Mouse (Mus musculus) liver, embryonic 14.5 days (tissue): ENCODE results near the gene Rora. TPM values are rescaled to one million over a fixed set of nuclear protein-coding genes. Genes with fewer than 3 reads are reported as not detected.

ENCODE experiments used
- ATAC-seq: fragments of 200-750 bp; cut with Nextera tagmentation; 2 replicates; pipeline ENCODE4 v1.8.0; 2017; ENCODE audit warnings: moderate number of reproducible peaks, mild to moderate bottlenecking, moderate library complexity; ENCODE audit not compliant: insufficient read depth
- DNase-seq, 3 experiments: peaks; one replicate each; pipeline ENCODE4 v3.0.0-alpha.2; 2012 to 2013; ENCODE audit warnings: low read depth in 3 of 3, low spot score in 3 of 3
- H3K27ac ChIP-seq: fragments of 300-500 bp; sonication (generic); 2 replicates; pipeline ENCODE4 v1.5.1; 2014; ENCODE audit warnings: moderate library complexity, mild to moderate bottlenecking, control low read depth, inconsistent platforms
- H3K27me3 ChIP-seq: fragments of 300-500 bp; sonication (generic); 2 replicates; pipeline ENCODE4 v1.6.1; 2014; ENCODE audit warnings: mild to moderate bottlenecking, low read length, moderate library complexity; ENCODE audit not compliant: control insufficient read depth, insufficient read depth
- H3K36me3 ChIP-seq: fragments of 300-500 bp; sonication (generic); replicated peaks from 2 replicates; pipeline ENCODE4 v1.6.1; 2014; ENCODE audit warnings: low read depth; ENCODE audit not compliant: control insufficient read depth, insufficient read depth
- H3K4me1 ChIP-seq, 2 experiments: fragments of 200-500 bp in 1 of 2; fragments of 300-500 bp in 1 of 2; sonication (generic) in 1 of 2; replicated peaks; 2 replicates each; pipeline ENCODE4 v1.6.1; 2012 to 2014; ENCODE audit warnings: antibody characterized with exemption in 1 of 2, inconsistent platforms in 1 of 2, low read length in 1 of 2; ENCODE audit not compliant: control insufficient read depth in 2 of 2, insufficient read depth in 2 of 2
- H3K4me2 ChIP-seq: fragments of 300-500 bp; sonication (generic); 2 replicates; pipeline ENCODE4 v1.6.1; 2014; ENCODE audit warnings: low read depth, mild to moderate bottlenecking, control low read depth, moderate library complexity
- H3K4me3 ChIP-seq, 2 experiments: fragments of 200-500 bp in 1 of 2; fragments of 300-500 bp in 1 of 2; sonication (generic) in 1 of 2; 2 replicates each; pipeline ENCODE4 v1.5.1; 2012 to 2014; ENCODE audit warnings: low read depth in 2 of 2, low read length in 2 of 2, mild to moderate bottlenecking in 2 of 2, control low read depth in 1 of 2, inconsistent platforms in 1 of 2, moderate library complexity in 1 of 2; ENCODE audit not compliant: insufficient read depth in 1 of 2
- H3K9ac ChIP-seq: fragments of 300-500 bp; sonication (generic); replicated peaks from 2 replicates; pipeline ENCODE4 v1.6.1; 2014; ENCODE audit warnings: mild to moderate bottlenecking, control low read depth, moderate library complexity
- H3K9me3 ChIP-seq: fragments of 300-500 bp; sonication (generic); 2 replicates; pipeline ENCODE4 v1.6.1; 2016; ENCODE audit warnings: low read length, mixed read lengths; ENCODE audit not compliant: control insufficient read depth
- CTCF ChIP-seq: IDR thresholded peaks from 2 replicates; pipeline ENCODE4 v1.5.1; 2016; ENCODE audit warnings: antibody characterized with exemption, low read depth, control low read depth
- EP300 ChIP-seq: IDR thresholded peaks from 2 replicates; pipeline ENCODE4 v1.6.1; 2016; ENCODE audit warnings: antibody characterized with exemption, low read depth
- WGBS: fragments of 180-500 bp; shearing (Covaris S2); extraction: QIAGEN DNeasy Blood & Tissue Kit; methylation state at CpG from one replicate; pipeline ENCODE4 v1.1.7; 2014; ENCODE audit not compliant: insufficient replicate concordance; 5-methylcytosine and 5-hydroxymethylcytosine counted together
- polyA plus RNA-seq, 2 experiments: library from polyadenylated mRNA; depleted of rRNA in 1 of 2; stranded (reverse) in 1 of 2; unstranded in 1 of 2; fragments of >200 nt; fragmentation: Nextera tagmentation in 1 of 2; extraction: Ambion mirVana in 1 of 2; gene quantifications; 2 replicates each; pipeline versions ENCODE4 v1.2.1 to v1.2.3; 2012 to 2014

The Rora gene
- polyA plus RNA-seq, 2 experiments: 0.85 to 2.9 TPM

- WGBS: 34% methylated on average over 7 of the region's 7 CpGs
- no peak for TF ChIP-seq EP300
- TF ChIP-seq CTCF: no peak
Observed at GRCm38 (mm10) chr9:68761672-68762071, 108.1 kb downstream of the Rora start.

DNA sequence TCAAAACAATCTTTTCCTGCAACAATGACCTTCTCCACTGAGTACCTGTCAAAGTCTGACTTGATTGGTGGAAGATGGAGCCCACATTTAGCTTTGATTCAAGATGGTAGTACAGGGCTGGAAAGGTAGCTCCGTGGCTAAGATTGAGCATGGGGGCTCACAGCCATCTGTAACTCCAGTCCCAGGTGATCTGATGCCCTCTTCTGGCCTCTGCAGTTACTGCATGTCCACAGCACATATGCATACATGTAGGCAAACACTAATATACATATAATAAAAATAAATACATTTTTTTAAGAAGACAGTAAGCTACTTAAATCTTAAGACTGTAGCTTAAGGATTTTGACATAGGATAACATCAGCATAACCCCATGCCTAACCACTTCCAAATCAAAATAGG is 112.0 kb downstream of the Rora start:
- Histone ChIP-seq H3K9me3 (no peaks in the 10 kb centered on the region), H3K9ac (no peak overlapping the region), H3K4me1 (no peaks in the 10 kb centered on the region), H3K27me3 (no peaks in the 10 kb centered on the region), H3K27ac (no peak overlapping the region), H3K4me3 (no peak overlapping the region), H3K4me2 (no peak overlapping the region), H3K36me3 (no peaks in the 10 kb centered on the region)
- 41% methylated on average over 1 of the region's 1 CpGs for WGBS
- ATAC-seq: no peak
- no peak for DNase-seq
- TF ChIP-seq EP300 (no peak), CTCF (peak; percentile 16; the same call in 1 of the 2 replicates)

More at GRCm38 (mm10) chr9:68761672-68762071, 108.1 kb downstream of the Rora start:
- Histone ChIP-seq H3K27ac (no peak overlapping the region), H3K9me3 (no peaks in the 10 kb centered on the region), H3K4me2 (no peak overlapping the region), H3K4me1 (no peaks in the 10 kb centered on the region), H3K4me3 (no peak overlapping the region), H3K9ac (no peak overlapping the region), H3K36me3 (no peaks in the 10 kb centered on the region), H3K27me3 (no peaks in the 10 kb centered on the region)
- ATAC-seq (no peak), DNase-seq (no peak)

DNA sequence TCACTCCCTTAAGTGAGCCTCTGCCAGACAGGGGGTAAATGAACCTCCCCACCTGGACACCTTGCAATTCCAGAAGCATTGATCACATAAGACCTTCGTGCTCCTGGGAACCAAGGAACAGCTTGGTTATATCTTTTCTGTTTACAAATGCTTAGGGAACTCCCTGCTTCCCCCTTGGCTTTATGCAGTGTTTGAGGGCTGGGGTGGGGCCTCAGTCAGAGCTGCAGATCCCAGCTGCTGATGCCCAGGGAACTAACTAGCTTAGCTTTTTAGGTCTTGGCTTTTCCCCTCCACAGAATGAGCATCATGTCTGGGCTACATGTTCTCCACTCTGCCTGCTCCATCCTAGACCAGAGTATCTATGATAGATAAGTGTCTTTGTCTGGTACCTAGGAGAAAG is 116.1 kb downstream of the Rora start:
- WGBS: 18% methylated on average over 1 of the region's 1 CpGs
- H3K4me3 ChIP-seq: no peak overlapping the region

DNA sequence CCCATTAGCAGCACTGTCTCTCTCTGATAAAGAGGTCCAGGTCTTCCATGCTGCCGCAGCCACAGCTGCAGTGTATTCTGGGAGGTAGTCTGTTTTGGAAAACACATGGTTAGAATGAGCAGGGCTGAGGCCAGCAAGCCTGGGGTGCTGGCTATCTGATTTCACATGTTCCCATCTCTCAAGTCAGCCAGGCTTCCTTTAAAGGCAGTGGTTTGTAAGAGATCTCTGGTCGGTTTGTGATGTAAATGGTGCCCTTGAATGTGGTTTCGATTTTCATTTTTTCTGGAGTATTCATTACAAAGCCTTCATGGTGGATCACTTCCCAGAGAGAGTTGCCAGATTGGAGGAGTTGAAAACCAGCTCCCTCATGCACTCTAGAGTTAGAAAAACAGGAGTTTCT is 117.8 kb downstream of the Rora start:
- no peaks in the 10 kb centered on the region for H3K36me3 ChIP-seq
- WGBS: 61% methylated on average over 3 of the region's 3 CpGs
- TF ChIP-seq CTCF (no peak), EP300 (no peak)

More for the DNA sequence above, 116.1 kb downstream of the Rora start:
- no peak overlapping the region for H3K27ac ChIP-seq
- H3K4me2 ChIP-seq: no peak overlapping the region
- H3K27me3 ChIP-seq: no peaks in the 10 kb centered on the region
- no peaks in the 10 kb centered on the region for H3K4me1 ChIP-seq
- TF ChIP-seq EP300: no peak
- ATAC-seq: no peak
- no peaks in the 10 kb centered on the region for H3K36me3 ChIP-seq
- H3K9ac ChIP-seq: no peak overlapping the region
- H3K9me3 ChIP-seq: no peaks in the 10 kb centered on the region
- DNase-seq: no peak

GRCm38 (mm10) chr9:68773770-68774169 is 120.2 kb downstream of the Rora start:
- TF ChIP-seq CTCF: peak; percentile 12; the same call in 1 of the 2 replicates
- TF ChIP-seq EP300: no peak
- Histone ChIP-seq H3K9ac (no peak overlapping the region), H3K9me3 (no peaks in the 10 kb centered on the region), H3K4me3 (no peak overlapping the region), H3K27me3 (no peaks in the 10 kb centered on the region), H3K27ac (no peak overlapping the region), H3K36me3 (no peaks in the 10 kb centered on the region), H3K4me1 (no peaks in the 10 kb centered on the region), H3K4me2 (no peak overlapping the region)
- DNase-seq (no peak), ATAC-seq (no peak)
- 72% methylated on average over 3 of the region's 3 CpGs for WGBS

More for the DNA sequence above, 117.8 kb downstream of the Rora start:
- DNase-seq (no peak), ATAC-seq (no peak)
- no peaks in the 10 kb centered on the region for H3K9me3 ChIP-seq
- no peak overlapping the region for H3K27ac ChIP-seq
- H3K4me1 ChIP-seq: no peaks in the 10 kb centered on the region
- H3K4me2 ChIP-seq: no peak overlapping the region
- no peaks in the 10 kb centered on the region for H3K27me3 ChIP-seq
- no peak overlapping the region for H3K9ac ChIP-seq
- H3K4me3 ChIP-seq: no peak overlapping the region
